Mouse (Mus musculus): ENCODE results near the gene Pycr2.
A peak's percentile ranks its signal among the peaks of the same experiment; 100 is the strongest.
"Not testable (repeated sequence)": the region's sequence is repeated elsewhere in the genome, so short reads cannot be mapped to it uniquely, and the experiment has no call there.

The Pycr2 gene

GRCm38 (mm10) chr1:180904039-180904814 lies at the start of gene Pycr2:
Gene Pycr2, plus strand, starts transcription at chr1:180904293.
- DNase-seq (ENCODE audit: low spot score in 2 of 2): peak; percentile 94 to 97

- no peak for DNase-seq (ENCODE audit: low spot score in 2 of 2)
Observed at GRCm38 (mm10) chr1:180858763-180859162, 45.3 kb upstream of the Pycr2 start.

- no peak for DNase-seq (ENCODE audit: low spot score in 2 of 2)
Observed at GRCm38 (mm10) chr1:180860030-180860429, 44.1 kb upstream of the Pycr2 start.

GRCm38 (mm10) chr1:180863606-180864005 lies 40.5 kb upstream of the Pycr2 start:
- peak in 1 of 2 experiments; percentile 36 for DNase-seq (ENCODE audit: low spot score in 2 of 2)

- no peak for DNase-seq (ENCODE audit: low spot score in 2 of 2)
Observed at GRCm38 (mm10) chr1:180866001-180866400, 38.1 kb upstream of the Pycr2 start.

- DNase-seq (ENCODE audit: low spot score in 2 of 2): no peak
Observed at GRCm38 (mm10) chr1:180870122-180870650, 33.9 kb upstream of the Pycr2 start.

- peak; percentile 68 to 88 for DNase-seq (ENCODE audit: low spot score in 2 of 2)
Observed at GRCm38 (mm10) chr1:180873861-180874484, 30.1 kb upstream of the Pycr2 start.

GRCm38 (mm10) chr1:180874615-180875014 lies 29.5 kb upstream of the Pycr2 start:
- no peak for DNase-seq (ENCODE audit: low spot score in 2 of 2)

GRCm38 (mm10) chr1:180875126-180875525 lies 29.0 kb upstream of the Pycr2 start:
- DNase-seq (ENCODE audit: low spot score in 2 of 2): no peak

- DNase-seq (ENCODE audit: low spot score in 2 of 2): no peak
Observed at GRCm38 (mm10) chr1:180877466-180877865, 26.6 kb upstream of the Pycr2 start.

GRCm38 (mm10) chr1:180881768-180882167 lies 22.3 kb upstream of the Pycr2 start:
- no peak for DNase-seq (ENCODE audit: low spot score in 2 of 2)

- DNase-seq (ENCODE audit: low spot score in 2 of 2): no peak
Observed at GRCm38 (mm10) chr1:180883731-180884130, 20.4 kb upstream of the Pycr2 start.

- DNase-seq (ENCODE audit: low spot score in 2 of 2): peak in 1 of 2 experiments; percentile 32
Observed at GRCm38 (mm10) chr1:180884484-180884883, 19.6 kb upstream of the Pycr2 start.

GRCm38 (mm10) chr1:180888556-180889042 lies 15.5 kb upstream of the Pycr2 start:
- peak; percentile 69 to 71 for DNase-seq (ENCODE audit: low spot score in 2 of 2)

GRCm38 (mm10) chr1:180889172-180889571 lies 14.9 kb upstream of the Pycr2 start:
- DNase-seq (ENCODE audit: low spot score in 2 of 2): no peak

GRCm38 (mm10) chr1:180889841-180890240 lies 14.3 kb upstream of the Pycr2 start:
- DNase-seq (ENCODE audit: low spot score in 2 of 2): peak; percentile 63 to 81

- no peak for DNase-seq (ENCODE audit: low spot score in 2 of 2)
Observed at GRCm38 (mm10) chr1:180892808-180893207, 11.3 kb upstream of the Pycr2 start, which contains the start of gene Lefty2. Gene Lefty2, plus strand, starts transcription at chr1:180893108.

- not testable (repeated sequence) for DNase-seq (ENCODE audit: low spot score in 2 of 2)
Observed at GRCm38 (mm10) chr1:180894088-180894987, 9.8 kb upstream of the Pycr2 start.

- DNase-seq (ENCODE audit: low spot score in 2 of 2): peak in 1 of 2 experiments; percentile 50
Observed at GRCm38 (mm10) chr1:180901107-180901506, 3.0 kb upstream of the Pycr2 start.

- DNase-seq (ENCODE audit: low spot score in 2 of 2): peak; percentile 86 to 88
Observed at GRCm38 (mm10) chr1:180902915-180903314, 1.2 kb upstream of the Pycr2 start.

- peak in 1 of 2 experiments; percentile 28 for DNase-seq (ENCODE audit: low spot score in 2 of 2)
Observed at GRCm38 (mm10) chr1:180903666-180904038, 441 bp upstream of the Pycr2 start.

GRCm38 (mm10) chr1:180904815-180905080 lies 655 bp downstream of the Pycr2 start:
- DNase-seq (ENCODE audit: low spot score in 2 of 2): no peak

Measured in spleen, postnatal 4 days (tissue).